Mouse (Mus musculus) forebrain, embryonic 16.5 days (tissue): ENCODE data around the gene Tpsg1. TPM values are rescaled to one million over a fixed set of nuclear protein-coding genes. Genes with fewer than 3 reads are reported as not detected.
A peak's percentile ranks its signal among the peaks of the same experiment; 100 is the strongest.

Source experiments
- ATAC-seq: fragments of 200-750 bp; cut with Nextera tagmentation; 2 replicates; pipeline ENCODE4 v1.8.0; 2017; ENCODE audit warnings: mild to moderate bottlenecking, moderate library complexity
- H3K27ac ChIP-seq: fragments of 300-500 bp; sonication (generic); 2 replicates; pipeline ENCODE4 v1.5.1; 2014; ENCODE audit warnings: low read length, control low read depth
- H3K27me3 ChIP-seq: fragments of 300-500 bp; sonication (generic); replicated peaks from 2 replicates; pipeline ENCODE4 v1.6.1; 2014; ENCODE audit warnings: low read length; ENCODE audit not compliant: control insufficient read depth, insufficient read depth
- H3K36me3 ChIP-seq: fragments of 300-500 bp; sonication (generic); 2 replicates; pipeline ENCODE4 v1.6.1; 2014; ENCODE audit not compliant: control insufficient read depth, insufficient read depth
- H3K4me1 ChIP-seq: fragments of 300-500 bp; sonication (generic); replicated peaks from 2 replicates; pipeline ENCODE4 v1.6.1; 2014; ENCODE audit warnings: low read length; ENCODE audit not compliant: control insufficient read depth, insufficient read depth
- H3K4me2 ChIP-seq: fragments of 300-500 bp; sonication (generic); 2 replicates; pipeline ENCODE4 v1.6.1; 2014; ENCODE audit warnings: mild to moderate bottlenecking, low read length, control low read depth
- H3K4me3 ChIP-seq: fragments of 300-500 bp; sonication (generic); replicated peaks from 2 replicates; pipeline ENCODE4 v1.5.1; 2014; ENCODE audit warnings: mild to moderate bottlenecking, low read length, control low read depth
- H3K9ac ChIP-seq: fragments of 300-500 bp; sonication (generic); replicated peaks from 2 replicates; pipeline ENCODE4 v1.6.1; 2014; ENCODE audit warnings: low read depth, low read length, control low read depth
- H3K9me3 ChIP-seq: fragments of 300-500 bp; sonication (generic); 2 replicates; pipeline ENCODE4 v1.6.1; 2016; ENCODE audit warnings: low read length; ENCODE audit not compliant: control insufficient read depth
- WGBS: fragments of 180-500 bp; shearing (Covaris S2); extraction: QIAGEN DNeasy Blood & Tissue Kit; methylation state at CpG from one replicate; pipeline ENCODE4 v1.1.7; 2014; 5-methylcytosine and 5-hydroxymethylcytosine counted together
- polyA plus RNA-seq: library from polyadenylated mRNA; unstranded; fragments of >200 nt; fragmentation: Nextera tagmentation; extraction: Ambion mirVana; gene quantifications from 2 replicates; pipeline ENCODE4 v1.2.1, GENCODE M21; 2015

The Tpsg1 gene
- polyA plus RNA-seq, 1 experiment from 2014 or later, result not detected

GRCm38 (mm10) chr17:25363726-25364125 is 5.3 kb upstream of the Tpsg1 start:
- H3K9ac ChIP-seq, result no peak overlapping the region
- ATAC-seq, result no peak
- H3K4me3 ChIP-seq, result no peak overlapping the region
- no peak overlapping the region for H3K4me2 ChIP-seq
- no peaks in the 10 kb centered on the region for H3K4me1 ChIP-seq
- H3K27me3 ChIP-seq, result no peaks in the 10 kb centered on the region
- H3K9me3 ChIP-seq, result no peaks in the 10 kb centered on the region
- no peaks in the 10 kb centered on the region for H3K36me3 ChIP-seq
- no peak overlapping the region for H3K27ac ChIP-seq
- 0% methylated on average over 1 of the region's 1 CpGs for WGBS

GRCm38 (mm10) chr17:25366005-25366404 is 3.1 kb upstream of the Tpsg1 start, which contains the start of gene Tpsb2:
Gene Tpsb2, plus strand, starts transcription at chr17:25366305.
- H3K27ac ChIP-seq, result no peak within 1 kb of the TSS
- no peaks in the 10 kb centered on the region for H3K27me3 ChIP-seq
- H3K36me3 ChIP-seq, result no peaks in the 10 kb centered on the region
- no peak within 1 kb of the TSS for H3K4me2 ChIP-seq
- no peaks in the 10 kb centered on the region for H3K9me3 ChIP-seq
- no peak for ATAC-seq
- WGBS, result 71% methylated on average over 2 of the region's 2 CpGs
- H3K9ac ChIP-seq, result no peak within 1 kb of the TSS
- no peaks in the 10 kb centered on the region for H3K4me1 ChIP-seq
- no peak within 1 kb of the TSS for H3K4me3 ChIP-seq

- Histone ChIP-seq H3K9me3 (no peaks in the 10 kb centered on the region), H3K36me3 (peaks cover 2% of the 10 kb centered on the region; the same call in 1 of the 2 replicates), H3K4me2 (no peak overlapping the region), H3K27ac (no peak overlapping the region), H3K4me3 (no peak overlapping the region), H3K27me3 (no peaks in the 10 kb centered on the region), H3K4me1 (no peaks in the 10 kb centered on the region), H3K9ac (no peak overlapping the region)
- WGBS, result 84% methylated on average over 8 of the region's 8 CpGs
- no peak for ATAC-seq
Measured at GRCm38 (mm10) chr17:25372491-25372890, 3.4 kb downstream of the Tpsg1 start.

GRCm38 (mm10) chr17:25374011-25374410 is 4.9 kb downstream of the Tpsg1 start:
- no peak for ATAC-seq
- H3K36me3 ChIP-seq, result peaks cover 2% of the 10 kb centered on the region; the same call in 1 of the 2 replicates
- no peak overlapping the region for H3K4me2 ChIP-seq
- H3K9me3 ChIP-seq, result no peaks in the 10 kb centered on the region
- no peaks in the 10 kb centered on the region for H3K27me3 ChIP-seq
- WGBS, result 43% methylated on average over 9 of the region's 9 CpGs
- H3K4me1 ChIP-seq, result no peaks in the 10 kb centered on the region
- no peak overlapping the region for H3K4me3 ChIP-seq
- H3K27ac ChIP-seq, result no peak overlapping the region
- H3K9ac ChIP-seq, result no peak overlapping the region

- Histone ChIP-seq H3K27me3 (no peaks in the 10 kb centered on the region), H3K4me3 (no peak overlapping the region), H3K4me2 (no peak overlapping the region), H3K27ac (no peak overlapping the region), H3K36me3 (no peaks in the 10 kb centered on the region), H3K4me1 (peaks cover 11% of the 10 kb centered on the region), H3K9me3 (no peaks in the 10 kb centered on the region), H3K9ac (no peak overlapping the region)
- WGBS, result 91% methylated on average over 4 of the region's 4 CpGs
- no peak for ATAC-seq
Measured at GRCm38 (mm10) chr17:25394526-25394925, 25.5 kb downstream of the Tpsg1 start.

- Histone ChIP-seq H3K36me3 (no peaks in the 10 kb centered on the region), H3K4me3 (no peak overlapping the region), H3K27ac (no peak overlapping the region), H3K4me2 (no peak overlapping the region), H3K9me3 (no peaks in the 10 kb centered on the region), H3K4me1 (peaks cover 11% of the 10 kb centered on the region), H3K27me3 (peaks cover 16% of the 10 kb centered on the region), H3K9ac (no peak overlapping the region)
- ATAC-seq, result peak; percentile 51
- 21% methylated on average over 14 of the region's 14 CpGs for WGBS
Measured at GRCm38 (mm10) chr17:25397804-25398519, 28.9 kb downstream of the Tpsg1 start.

GRCm38 (mm10) chr17:25398520-25398838 is 29.4 kb downstream of the Tpsg1 start:
- no peak overlapping the region for H3K27ac ChIP-seq
- 2% methylated on average over 13 of the region's 13 CpGs for WGBS

GRCm38 (mm10) chr17:25400443-25400842 is 31.4 kb downstream of the Tpsg1 start:
- ATAC-seq, result no peak
- Histone ChIP-seq H3K27me3 (peaks cover 27% of the 10 kb centered on the region), H3K4me2 (no peak overlapping the region), H3K4me3 (no peak overlapping the region), H3K36me3 (no peaks in the 10 kb centered on the region), H3K27ac (no peak overlapping the region), H3K4me1 (peaks cover 29% of the 10 kb centered on the region), H3K9me3 (no peaks in the 10 kb centered on the region), H3K9ac (no peak overlapping the region)
- WGBS, result 13% methylated on average over 7 of the region's 7 CpGs

More at GRCm38 (mm10) chr17:25398520-25398838, 29.4 kb downstream of the Tpsg1 start:
- Histone ChIP-seq H3K9me3 (no peaks in the 10 kb centered on the region), H3K4me2 (no peak overlapping the region), H3K27me3 (peaks cover 21% of the 10 kb centered on the region), H3K36me3 (no peaks in the 10 kb centered on the region), H3K9ac (no peak overlapping the region), H3K4me1 (peaks cover 11% of the 10 kb centered on the region), H3K4me3 (no peak overlapping the region)
- ATAC-seq, result peak; percentile 51

- Histone ChIP-seq H3K36me3 (no peaks in the 10 kb centered on the region), H3K4me2 (no peak overlapping the region), H3K4me3 (no peak overlapping the region), H3K9me3 (no peaks in the 10 kb centered on the region), H3K9ac (no peak overlapping the region), H3K27ac (no peak overlapping the region), H3K4me1 (peaks cover 39% of the 10 kb centered on the region), H3K27me3 (peaks cover 27% of the 10 kb centered on the region)
- ATAC-seq, result no peak
- 23% methylated on average over 4 of the region's 4 CpGs for WGBS
Measured at GRCm38 (mm10) chr17:25401491-25401890, 32.4 kb downstream of the Tpsg1 start.

- Histone ChIP-seq H3K4me3 (no peak overlapping the region), H3K27ac (no peak overlapping the region), H3K9ac (no peak overlapping the region), H3K9me3 (no peaks in the 10 kb centered on the region), H3K4me2 (no peak overlapping the region), H3K36me3 (no peaks in the 10 kb centered on the region), H3K27me3 (peaks cover 27% of the 10 kb centered on the region), H3K4me1 (peaks cover 46% of the 10 kb centered on the region)
- WGBS, result 75% methylated on average over 13 of the region's 13 CpGs
- no peak for ATAC-seq
Measured at GRCm38 (mm10) chr17:25402224-25402623, 33.2 kb downstream of the Tpsg1 start.
